Mouse (Mus musculus): ENCODE results near the gene Commd3. TPM values are rescaled to one million over a fixed set of nuclear protein-coding genes. Genes with fewer than 3 reads are reported as not detected.

Gene Commd3
- polyA plus RNA-seq (2015; fragmentation: Nextera tagmentation; extraction: Ambion mirVana) = 281 and 292 TPM in 2 replicates

GRCm38 (mm10) chr2:18672133-18672765, at the start of gene Commd3:
TSS of gene Commd3 (plus strand) at chr2:18672384.
- TF ChIP-seq CTCF (IDR thresholded peaks at IDR 0.05; ENCODE audit: low read depth) = no peak
- H3K27ac ChIP-seq = peak within 1 kb of the TSS; percentile 99
- H3K27me3 ChIP-seq (ENCODE audit: insufficient read depth, low read length) = no peaks in the 10 kb centered on the region
- no peaks in the 10 kb centered on the region for H3K4me1 ChIP-seq (replicated peaks; ENCODE audit: insufficient read depth, low read length)
- no peaks in the 10 kb centered on the region for H3K9me3 ChIP-seq (replicated peaks; ENCODE audit: low read length)
- ATAC-seq (replicated peaks; ENCODE audit: low FRiP score, low read depth) (peak; percentile 94), DNase-seq (ENCODE audit: low spot score) (peak; percentile 94)
- H3K36me3 ChIP-seq (ENCODE audit: insufficient read depth, low read length) = no peaks in the 10 kb centered on the region
- H3K4me3 ChIP-seq (replicated peaks; ENCODE audit: low read depth, low read length) = peak within 1 kb of the TSS; percentile 89
- H3K4me2 ChIP-seq (ENCODE audit: low read length) = peak within 1 kb of the TSS; percentile 69
- H3K9ac ChIP-seq (ENCODE audit: low read depth, low read length) = peak within 1 kb of the TSS; percentile 99
- under 1% methylated on average over 81 of the region's 91 CpGs for WGBS

GRCm38 (mm10) chr2:18623219-18623618, 49.0 kb upstream of the Commd3 start:
- Histone ChIP-seq H3K27ac (no peak overlapping the region), H3K9me3 (replicated peaks; ENCODE audit: low read length) (no peaks in the 10 kb centered on the region), H3K4me3 (replicated peaks; ENCODE audit: low read depth, low read length) (no peak overlapping the region), H3K36me3 (ENCODE audit: insufficient read depth, low read length) (no peaks in the 10 kb centered on the region), H3K9ac (ENCODE audit: low read depth, low read length) (no peak overlapping the region), H3K4me2 (ENCODE audit: low read length) (no peak overlapping the region), H3K27me3 (ENCODE audit: insufficient read depth, low read length) (no peaks in the 10 kb centered on the region), H3K4me1 (replicated peaks; ENCODE audit: insufficient read depth, low read length) (no peaks in the 10 kb centered on the region)
- no peak for ATAC-seq (replicated peaks; ENCODE audit: low FRiP score, low read depth)
- TF ChIP-seq CTCF (IDR thresholded peaks at IDR 0.05; ENCODE audit: low read depth) = no peak
- DNase-seq (ENCODE audit: low spot score) = no peak
- 80% methylated on average over 10 of the region's 10 CpGs for WGBS

- H3K27me3 ChIP-seq (ENCODE audit: insufficient read depth, low read length) = no peaks in the 10 kb centered on the region
- no peaks in the 10 kb centered on the region for H3K4me1 ChIP-seq (replicated peaks; ENCODE audit: insufficient read depth, low read length)
- no peak overlapping the region for H3K4me2 ChIP-seq (ENCODE audit: low read length)
- ATAC-seq (replicated peaks; ENCODE audit: low FRiP score, low read depth) = no peak
- 73% methylated on average over 5 of the region's 5 CpGs for WGBS
- TF ChIP-seq CTCF (IDR thresholded peaks at IDR 0.05; ENCODE audit: low read depth) = no peak
- no peaks in the 10 kb centered on the region for H3K9me3 ChIP-seq (replicated peaks; ENCODE audit: low read length)
- H3K4me3 ChIP-seq (replicated peaks; ENCODE audit: low read depth, low read length) = no peak overlapping the region
- no peak overlapping the region for H3K9ac ChIP-seq (ENCODE audit: low read depth, low read length)
- no peak overlapping the region for H3K27ac ChIP-seq
- H3K36me3 ChIP-seq (ENCODE audit: insufficient read depth, low read length) = no peaks in the 10 kb centered on the region
- no peak for DNase-seq (ENCODE audit: low spot score)
Observed at GRCm38 (mm10) chr2:18630547-18630946, 41.6 kb upstream of the Commd3 start.

GRCm38 (mm10) chr2:18635052-18635451, 37.1 kb upstream of the Commd3 start:
- no peaks in the 10 kb centered on the region for H3K4me1 ChIP-seq (replicated peaks; ENCODE audit: insufficient read depth, low read length)
- H3K9ac ChIP-seq (ENCODE audit: low read depth, low read length) = no peak overlapping the region
- ATAC-seq (replicated peaks; ENCODE audit: low FRiP score, low read depth) (no peak), DNase-seq (ENCODE audit: low spot score) (no peak)
- no peak overlapping the region for H3K4me3 ChIP-seq (replicated peaks; ENCODE audit: low read depth, low read length)
- H3K27ac ChIP-seq = no peak overlapping the region
- no peak overlapping the region for H3K4me2 ChIP-seq (ENCODE audit: low read length)
- H3K9me3 ChIP-seq (replicated peaks; ENCODE audit: low read length) = no peaks in the 10 kb centered on the region
- TF ChIP-seq CTCF (IDR thresholded peaks at IDR 0.05; ENCODE audit: low read depth) = no peak
- no peaks in the 10 kb centered on the region for H3K36me3 ChIP-seq (ENCODE audit: insufficient read depth, low read length)
- no peaks in the 10 kb centered on the region for H3K27me3 ChIP-seq (ENCODE audit: insufficient read depth, low read length)
- WGBS = 81% methylated on average over 8 of the region's 8 CpGs

- Histone ChIP-seq H3K9me3 (replicated peaks; ENCODE audit: low read length) (no peaks in the 10 kb centered on the region), H3K9ac (ENCODE audit: low read depth, low read length) (no peak overlapping the region), H3K4me1 (replicated peaks; ENCODE audit: insufficient read depth, low read length) (no peaks in the 10 kb centered on the region), H3K27ac (no peak overlapping the region), H3K36me3 (ENCODE audit: insufficient read depth, low read length) (no peaks in the 10 kb centered on the region), H3K4me2 (ENCODE audit: low read length) (no peak overlapping the region), H3K27me3 (ENCODE audit: insufficient read depth, low read length) (no peaks in the 10 kb centered on the region), H3K4me3 (replicated peaks; ENCODE audit: low read depth, low read length) (no peak overlapping the region)
- ATAC-seq (replicated peaks; ENCODE audit: low FRiP score, low read depth) (no peak), DNase-seq (ENCODE audit: low spot score) (no peak)
- WGBS = 86% methylated on average over 3 of the region's 4 CpGs
- TF ChIP-seq CTCF (IDR thresholded peaks at IDR 0.05; ENCODE audit: low read depth) = no peak
Observed at GRCm38 (mm10) chr2:18648563-18648962, 23.6 kb upstream of the Commd3 start.

- no peak overlapping the region for H3K9ac ChIP-seq (ENCODE audit: low read depth, low read length)
- ATAC-seq (replicated peaks; ENCODE audit: low FRiP score, low read depth) (no peak), DNase-seq (ENCODE audit: low spot score) (peak; percentile 45)
- no peak for TF ChIP-seq CTCF (IDR thresholded peaks at IDR 0.05; ENCODE audit: low read depth)
- no peak overlapping the region for H3K4me3 ChIP-seq (replicated peaks; ENCODE audit: low read depth, low read length)
- H3K4me1 ChIP-seq (replicated peaks; ENCODE audit: insufficient read depth, low read length) = no peaks in the 10 kb centered on the region
- WGBS = 54% methylated on average over 5 of the region's 5 CpGs
- no peak overlapping the region for H3K27ac ChIP-seq
- no peaks in the 10 kb centered on the region for H3K36me3 ChIP-seq (ENCODE audit: insufficient read depth, low read length)
- no peaks in the 10 kb centered on the region for H3K9me3 ChIP-seq (replicated peaks; ENCODE audit: low read length)
- H3K4me2 ChIP-seq (ENCODE audit: low read length) = no peak overlapping the region
- no peaks in the 10 kb centered on the region for H3K27me3 ChIP-seq (ENCODE audit: insufficient read depth, low read length)
Observed at GRCm38 (mm10) chr2:18654821-18655220, 17.4 kb upstream of the Commd3 start.

GRCm38 (mm10) chr2:18664003-18664402, 8.2 kb upstream of the Commd3 start:
- Histone ChIP-seq H3K4me1 (replicated peaks; ENCODE audit: insufficient read depth, low read length) (no peaks in the 10 kb centered on the region), H3K4me3 (replicated peaks; ENCODE audit: low read depth, low read length) (no peak overlapping the region), H3K9me3 (replicated peaks; ENCODE audit: low read length) (no peaks in the 10 kb centered on the region), H3K4me2 (ENCODE audit: low read length) (no peak overlapping the region), H3K36me3 (ENCODE audit: insufficient read depth, low read length) (no peaks in the 10 kb centered on the region), H3K9ac (ENCODE audit: low read depth, low read length) (no peak overlapping the region), H3K27me3 (ENCODE audit: insufficient read depth, low read length) (no peaks in the 10 kb centered on the region), H3K27ac (no peak overlapping the region)
- 92% methylated on average over 3 of the region's 3 CpGs for WGBS
- ATAC-seq (replicated peaks; ENCODE audit: low FRiP score, low read depth) (no peak), DNase-seq (ENCODE audit: low spot score) (no peak)
- TF ChIP-seq CTCF (IDR thresholded peaks at IDR 0.05; ENCODE audit: low read depth) = no peak
